Mouse (Mus musculus) heart, embryonic 12.5 days (tissue): ENCODE results near the gene Fam3a. TPM values are rescaled to one million over a fixed set of nuclear protein-coding genes. Genes with fewer than 3 reads are reported as not detected.
A peak's percentile ranks its signal among the peaks of the same experiment; 100 is the strongest.

Experiments
- ATAC-seq: fragments of 200-750 bp; cut with Nextera tagmentation; 2 replicates; pipeline ENCODE4 v1.8.0; 2017; ENCODE audit warnings: moderate TSS enrichment, moderate library complexity; ENCODE audit not compliant: insufficient number of reproducible peaks, low FRiP score
- H3K27ac ChIP-seq: fragments of 300-500 bp; sonication (generic); 2 replicates; pipeline ENCODE4 v1.5.1; 2016; ENCODE audit warnings: mild to moderate bottlenecking, moderate library complexity; ENCODE audit not compliant: poor library complexity, severe bottlenecking
- H3K27me3 ChIP-seq: fragments of 300-500 bp; sonication (generic); replicated peaks from 2 replicates; pipeline ENCODE4 v1.6.1; 2016; ENCODE audit warnings: mild to moderate bottlenecking, moderate library complexity
- H3K36me3 ChIP-seq: fragments of 300-500 bp; sonication (generic); 2 replicates; pipeline ENCODE4 v1.6.1; 2016; ENCODE audit warnings: mild to moderate bottlenecking, moderate library complexity
- H3K4me1 ChIP-seq: fragments of 300-500 bp; sonication (generic); replicated peaks from 2 replicates; pipeline ENCODE4 v1.6.1; 2016; ENCODE audit warnings: mild to moderate bottlenecking
- H3K4me2 ChIP-seq: fragments of 300-500 bp; sonication (generic); 2 replicates; pipeline ENCODE4 v1.6.1; 2016; ENCODE audit warnings: mild to moderate bottlenecking, moderate library complexity
- H3K4me3 ChIP-seq: fragments of 300-500 bp; sonication (generic); 2 replicates; pipeline ENCODE4 v1.5.1; 2016; ENCODE audit warnings: mild to moderate bottlenecking
- H3K9ac ChIP-seq: fragments of 300-500 bp; sonication (generic); 2 replicates; pipeline ENCODE4 v1.6.1; 2016; ENCODE audit warnings: mild to moderate bottlenecking, moderate library complexity
- H3K9me3 ChIP-seq: fragments of 300-500 bp; sonication (generic); replicated peaks from 2 replicates; pipeline ENCODE4 v1.6.1; 2016; ENCODE audit warnings: mild to moderate bottlenecking, moderate library complexity
- WGBS: fragments of 180-500 bp; shearing (Covaris S2); methylation state at CpG from one replicate; pipeline ENCODE4 v1.1.7; 2016; 5-methylcytosine and 5-hydroxymethylcytosine counted together
- polyA plus RNA-seq: library from polyadenylated mRNA; unstranded; fragments of >200 nt; fragmentation: Nextera tagmentation; extraction: Ambion mirVana; gene quantifications from 2 replicates; pipeline ENCODE4 v1.2.1, GENCODE M21; 2016

Gene Fam3a
- polyA plus RNA-seq, result 25.7 and 26.8 TPM in 2 replicates

- H3K36me3 ChIP-seq, result no peaks in the 10 kb centered on the region
- 0 out of 2 replicates have a peak, but pooled peaks cover 4% of the 10 kb centered on the region for H3K4me1 ChIP-seq
- H3K4me3 ChIP-seq, result peak within 1 kb of the TSS; percentile 63
- WGBS, result 16% methylated on average over 30 of the region's 30 CpGs
- no peaks in the 10 kb centered on the region for H3K27me3 ChIP-seq
- peak within 1 kb of the TSS; percentile 69 for H3K4me2 ChIP-seq
- ATAC-seq, result peak; percentile 100
- H3K9ac ChIP-seq, result peak within 1 kb of the TSS; percentile 70
- H3K9me3 ChIP-seq, result no peaks in the 10 kb centered on the region
- peak within 1 kb of the TSS; percentile 88 for H3K27ac ChIP-seq
Observed at GRCm38 (mm10) chrX:74392535-74393443, at the start of gene Fam3a, which contains the start of gene Ikbkg. Gene Fam3a, minus strand, starts transcription at chrX:74393272. Gene Ikbkg, plus strand, starts transcription at chrX:74393290.

- Histone ChIP-seq H3K36me3 (peaks cover 11% of the 10 kb centered on the region), H3K4me1 (no peaks in the 10 kb centered on the region; the same call in 1 of the 2 replicates), H3K9me3 (no peaks in the 10 kb centered on the region), H3K27ac (peak overlapping the region; percentile 93), H3K27me3 (no peaks in the 10 kb centered on the region), H3K4me3 (peak overlapping the region; percentile 67), H3K4me2 (peak overlapping the region; percentile 74), H3K9ac (peak overlapping the region; percentile 74)
- ATAC-seq, result peak; percentile 52
- 16% methylated on average over 22 of the region's 22 CpGs for WGBS
Observed at GRCm38 (mm10) chrX:74429290-74429821, 36.3 kb upstream of the Fam3a start.

- ATAC-seq, result peak; percentile 85
- 7% methylated on average over 25 of the region's 25 CpGs for WGBS
- Histone ChIP-seq H3K27ac (peak within 1 kb of the TSS; percentile 93), H3K4me2 (peak within 1 kb of the TSS; percentile 74), H3K4me3 (peak within 1 kb of the TSS; percentile 67), H3K4me1 (no peaks in the 10 kb centered on the region; the same call in 1 of the 2 replicates), H3K9ac (peak within 1 kb of the TSS; percentile 74), H3K36me3 (peaks cover 6% of the 10 kb centered on the region; the same call in 1 of the 2 replicates), H3K9me3 (no peaks in the 10 kb centered on the region), H3K27me3 (no peaks in the 10 kb centered on the region)
Observed at GRCm38 (mm10) chrX:74428826-74429276, 35.8 kb upstream of the Fam3a start, which contains the start of gene G6pdx. Gene G6pdx, minus strand, starts transcription at chrX:74429194.

- peak; percentile 10 for ATAC-seq
- Histone ChIP-seq H3K27ac (peak overlapping the region; percentile 34; the same call in 1 of the 2 replicates), H3K9ac (peak overlapping the region; percentile 49), H3K27me3 (no peaks in the 10 kb centered on the region), H3K4me2 (peak overlapping the region; percentile 74), H3K4me1 (no peaks in the 10 kb centered on the region; the same call in 1 of the 2 replicates), H3K36me3 (no peaks in the 10 kb centered on the region), H3K9me3 (no peaks in the 10 kb centered on the region), H3K4me3 (peak overlapping the region; percentile 67)
- WGBS, result 25% methylated on average over 35 of the region's 35 CpGs
Observed at GRCm38 (mm10) chrX:74428146-74428825, 35.2 kb upstream of the Fam3a start.

- H3K27ac ChIP-seq, result no peak overlapping the region
- 65% methylated on average over 3 of the region's 3 CpGs for WGBS
- H3K9me3 ChIP-seq, result no peaks in the 10 kb centered on the region
- no peak for ATAC-seq
- no peak overlapping the region for H3K9ac ChIP-seq
- H3K36me3 ChIP-seq, result no peaks in the 10 kb centered on the region
- no peaks in the 10 kb centered on the region; the same call in 1 of the 2 replicates for H3K4me1 ChIP-seq
- no peak overlapping the region for H3K4me3 ChIP-seq
- no peak overlapping the region for H3K4me2 ChIP-seq
- H3K27me3 ChIP-seq, result no peaks in the 10 kb centered on the region
Observed at GRCm38 (mm10) chrX:74427116-74427515, 34.0 kb upstream of the Fam3a start.

- WGBS, result 66% methylated on average over 1 of the region's 1 CpGs
- H3K9me3 ChIP-seq, result no peaks in the 10 kb centered on the region
- H3K9ac ChIP-seq, result no peak overlapping the region
- H3K4me2 ChIP-seq, result peak overlapping the region; percentile 19; the same call in 1 of the 2 replicates
- H3K4me3 ChIP-seq, result no peak overlapping the region
- no peaks in the 10 kb centered on the region; the same call in 1 of the 2 replicates for H3K4me1 ChIP-seq
- no peak overlapping the region for H3K27ac ChIP-seq
- no peak for ATAC-seq
- H3K36me3 ChIP-seq, result no peaks in the 10 kb centered on the region
- H3K27me3 ChIP-seq, result no peaks in the 10 kb centered on the region
Observed at GRCm38 (mm10) chrX:74426256-74426655, 33.2 kb upstream of the Fam3a start.

GRCm38 (mm10) chrX:74425195-74425594 lies 32.1 kb upstream of the Fam3a start:
- H3K9ac ChIP-seq, result no peak overlapping the region
- peak; percentile 59 for ATAC-seq
- no peaks in the 10 kb centered on the region; the same call in 1 of the 2 replicates for H3K4me1 ChIP-seq
- no peaks in the 10 kb centered on the region for H3K36me3 ChIP-seq
- 63% methylated on average over 4 of the region's 4 CpGs for WGBS
- no peaks in the 10 kb centered on the region for H3K27me3 ChIP-seq
- H3K9me3 ChIP-seq, result no peaks in the 10 kb centered on the region
- H3K4me3 ChIP-seq, result 0 out of 2 replicates have a peak overlapping the region, but pooled peaks have one; percentile 3
- H3K4me2 ChIP-seq, result no peak overlapping the region
- H3K27ac ChIP-seq, result peak overlapping the region; percentile 27; the same call in 1 of the 2 replicates

GRCm38 (mm10) chrX:74424443-74424842 lies 31.4 kb upstream of the Fam3a start:
- no peak for ATAC-seq
- Histone ChIP-seq H3K9ac (no peak overlapping the region), H3K9me3 (no peaks in the 10 kb centered on the region), H3K4me3 (no peak overlapping the region), H3K36me3 (no peaks in the 10 kb centered on the region), H3K4me1 (no peaks in the 10 kb centered on the region), H3K4me2 (no peak overlapping the region), H3K27me3 (no peaks in the 10 kb centered on the region), H3K27ac (no peak overlapping the region)

- Histone ChIP-seq H3K9ac (no peak overlapping the region), H3K4me2 (no peak overlapping the region), H3K9me3 (no peaks in the 10 kb centered on the region), H3K36me3 (peaks cover 3% of the 10 kb centered on the region; the same call in 1 of the 2 replicates), H3K4me3 (no peak overlapping the region), H3K4me1 (no peaks in the 10 kb centered on the region), H3K27ac (no peak overlapping the region), H3K27me3 (no peaks in the 10 kb centered on the region)
- ATAC-seq, result peak; percentile 57; the same call in 1 of the 2 replicates
Observed at GRCm38 (mm10) chrX:74413377-74413776, 20.3 kb upstream of the Fam3a start.

- Histone ChIP-seq H3K27ac (no peak overlapping the region), H3K36me3 (peaks cover 3% of the 10 kb centered on the region; the same call in 1 of the 2 replicates), H3K9me3 (no peaks in the 10 kb centered on the region), H3K4me3 (no peak overlapping the region), H3K4me2 (no peak overlapping the region), H3K4me1 (no peaks in the 10 kb centered on the region), H3K9ac (no peak overlapping the region), H3K27me3 (no peaks in the 10 kb centered on the region)
- ATAC-seq, result no peak
- 59% methylated on average over 2 of the region's 2 CpGs for WGBS
Observed at GRCm38 (mm10) chrX:74408340-74408739, 15.3 kb upstream of the Fam3a start.
